Mouse (Mus musculus) heart, adult 2 months (tissue): ENCODE measurements around the gene Cplx2.

ENCODE experiments used
- CTCF ChIP-seq: fragments of 200-600 bp; IDR thresholded peaks from 2 replicates; pipeline ENCODE4 v1.8.1; 2022; ENCODE audit warnings: antibody characterized with exemption, mild to moderate bottlenecking, moderate library complexity
- EP300 ChIP-seq: fragments of 200-500 bp; IDR thresholded peaks from 2 replicates; pipeline ENCODE4 v1.6.1; 2011; ENCODE audit warnings: low read depth, low read length, control low read depth; ENCODE audit not compliant: insufficient read depth
- POLR2A ChIP-seq: fragments of 200-500 bp; IDR thresholded peaks from 2 replicates; pipeline ENCODE4 v1.6.1; 2011; ENCODE audit warnings: mild to moderate bottlenecking, low read depth, low read length, control low read depth; ENCODE audit not compliant: insufficient read depth

DNA sequence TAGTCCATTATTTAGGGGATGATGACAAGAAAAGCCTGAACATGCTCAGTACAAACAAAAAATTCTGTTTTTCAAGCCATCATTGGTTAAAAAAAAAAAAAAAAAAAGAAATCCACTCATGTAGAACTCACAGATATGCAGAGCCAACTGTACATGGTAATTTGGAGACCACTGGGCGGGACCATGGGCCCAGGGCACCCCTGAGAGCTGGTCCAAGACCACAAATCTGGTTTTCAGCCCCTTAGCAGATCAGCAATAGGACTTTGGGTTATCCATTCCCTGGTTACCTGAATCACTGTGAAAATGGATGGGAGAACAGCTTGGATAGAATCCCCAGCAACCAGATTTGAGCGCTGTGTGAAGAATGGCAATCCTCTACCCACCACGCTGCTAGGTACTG, 40.5 kb downstream of the Cplx2 start:
- TF ChIP-seq CTCF (no peak), POLR2A (no peak), EP300 (no peak)
